12 mouse cellular contexts compared by ENCODE assay signal in genomic region chr10:68893100-68893841, GRCm38 (mm10).
DNase-seq lines count a peak whose midpoint lies in the region; ATAC-seq lines count a peak whose summit lies in the region.
"Had no signal": no experiment of that assay in that cellular context is flagged by ENCODE, and none has a peak within 500 bp of the region (broad histone marks: within the 10 kb centered on the region; RNA-seq: fewer than 3 reads in every experiment).

No protein-coding gene starts in this region.

- H3K4me1 ChIP-seq in heart, embryonic 11.5 days (ENCODE audit: control insufficient read depth, insufficient read depth, low read length), result 0 out of 2 replicates have a peak, but pooled peaks cover 3% of the 10 kb centered on the region
- peaks cover 10% of the 10 kb centered on the region for H3K4me1 ChIP-seq in lung, embryonic 15.5 days

- no peak overlapping the region for H3K27ac ChIP-seq in heart, embryonic 11.5 days (ENCODE audit: low read depth, low read length)
- H3K27ac ChIP-seq in lung, embryonic 15.5 days, result peak overlapping the region; percentile 45

- no peak for ATAC-seq in heart, embryonic 11.5 days (replicated peaks; ENCODE audit: insufficient number of reproducible peaks, low FRiP score, low TSS enrichment)
- ATAC-seq in lung, embryonic 15.5 days (ENCODE audit: borderline replicate concordance, extremely low read depth, low FRiP score, low TSS enrichment), result peak; percentile 35; the same call in 1 of the 2 replicates
- ATAC-seq: CD4-positive, CD25-positive, alpha-beta regulatory T cell, adult 4 months had no signal

- intact Hi-C loops in gastrocnemius, postnatal 14 days (cut with DNase I; ENCODE audit: low total_unique reads), result no loop called here

- H3K36me3 ChIP-seq in heart, embryonic 11.5 days (ENCODE audit: control insufficient read depth, insufficient read depth, low read length), result no peaks in the 10 kb centered on the region
- no peaks in the 10 kb centered on the region for H3K36me3 ChIP-seq in lung, embryonic 15.5 days

- H3K4me2 ChIP-seq in heart, embryonic 11.5 days, result no peak overlapping the region
- H3K4me2 ChIP-seq in lung, embryonic 15.5 days, result no peak overlapping the region

- no peak overlapping the region for H3K9ac ChIP-seq in heart, embryonic 11.5 days (ENCODE audit: low read depth, low read length)
- H3K9ac ChIP-seq in lung, embryonic 15.5 days, result 0 out of 2 replicates have a peak overlapping the region, but pooled peaks have one; percentile 16

- WGBS in heart, embryonic 11.5 days (ENCODE audit: insufficient replicate concordance), result 58% methylated on average over 8 of the region's 8 CpGs
- WGBS in lung, embryonic 15.5 days, result 45% methylated on average over 8 of the region's 8 CpGs

- H3K4me3 ChIP-seq in heart, embryonic 11.5 days (ENCODE audit: low read depth, low read length), result no peak overlapping the region
- no peak overlapping the region for H3K4me3 ChIP-seq in lung, embryonic 15.5 days

- H3K27me3 ChIP-seq in heart, embryonic 11.5 days (ENCODE audit: control insufficient read depth, insufficient read depth, low read length), result no peaks in the 10 kb centered on the region
- H3K27me3 ChIP-seq in lung, embryonic 15.5 days, result no peaks in the 10 kb centered on the region

- no peaks in the 10 kb centered on the region for H3K9me3 ChIP-seq in heart, embryonic 11.5 days (replicated peaks; ENCODE audit: control insufficient read depth, low read length)
- H3K9me3 ChIP-seq in lung, embryonic 15.5 days, result no peaks in the 10 kb centered on the region

- peak; percentile 96 for DNase-seq in heart, adult 11 months
- DNase-seq in adipocyte (ENCODE audit: low spot score), result peak; percentile 42
- DNase-seq in gastrocnemius, postnatal 14 days, result peak; percentile 14
- DNase-seq in right cerebral cortex, postnatal 4 days, result no peak
- no peak for DNase-seq in thymus, postnatal 25 days
- no peak for DNase-seq in natural killer cell, adult 2 months (ENCODE audit: low spot score in 2 of 2)
- DNase-seq: cerebellum, adult 2 months; kidney, postnatal 4 days; liver had no signal

Comparison
In these comparisons a context has a peak if more than half of its experiments do, and no peak if none do; other contexts are left out.
1. DNase-seq: peak in heart, adult 11 months (single experiment), adipocyte (single experiment) and gastrocnemius, postnatal 14 days (single experiment); none in right cerebral cortex, postnatal 4 days (single experiment), thymus, postnatal 25 days (single experiment) and natural killer cell, adult 2 months (0 of 2).